Mouse (Mus musculus) forebrain, embryonic 15.5 days (tissue): ENCODE results near the gene Ptpn1. TPM values are rescaled to one million over a fixed set of nuclear protein-coding genes. Genes with fewer than 3 reads are reported as not detected.

Source experiments
- ATAC-seq: fragments of 200-750 bp; cut with Nextera tagmentation; replicated peaks from 2 replicates; pipeline ENCODE4 v1.8.0; 2017; ENCODE audit warnings: mild to moderate bottlenecking, moderate TSS enrichment, moderate library complexity
- H3K27ac ChIP-seq: fragments of 300-500 bp; sonication (generic); replicated peaks from 2 replicates; pipeline ENCODE4 v1.5.1; 2015; ENCODE audit warnings: mild to moderate bottlenecking, inconsistent platforms
- H3K27me3 ChIP-seq: fragments of 300-500 bp; sonication (generic); 2 replicates; pipeline ENCODE4 v1.6.1; 2015; ENCODE audit warnings: inconsistent platforms
- H3K36me3 ChIP-seq: fragments of 300-500 bp; sonication (generic); 2 replicates; pipeline ENCODE4 v1.6.1; 2015; ENCODE audit warnings: mild to moderate bottlenecking, inconsistent platforms
- H3K4me1 ChIP-seq: fragments of 300-500 bp; sonication (generic); 2 replicates; pipeline ENCODE4 v1.6.1; 2015; ENCODE audit warnings: inconsistent platforms
- H3K4me2 ChIP-seq: fragments of 300-500 bp; sonication (generic); replicated peaks from 2 replicates; pipeline ENCODE4 v1.6.1; 2015; ENCODE audit warnings: mild to moderate bottlenecking, inconsistent platforms
- H3K4me3 ChIP-seq: fragments of 300-500 bp; sonication (generic); 2 replicates; pipeline ENCODE4 v1.5.1; 2015; ENCODE audit warnings: mild to moderate bottlenecking, inconsistent platforms
- H3K9ac ChIP-seq: fragments of 300-500 bp; sonication (generic); replicated peaks from 2 replicates; pipeline ENCODE4 v1.6.1; 2015; ENCODE audit warnings: mild to moderate bottlenecking, inconsistent platforms
- H3K9me3 ChIP-seq: fragments of 300-500 bp; sonication (generic); 2 replicates; pipeline ENCODE4 v1.6.1; 2016; ENCODE audit warnings: inconsistent platforms
- WGBS: fragments of 180-500 bp; shearing (Covaris S2); methylation state at CpG from one replicate; pipeline ENCODE4 v1.1.7; 2015; ENCODE audit warnings: mixed read lengths; 5-methylcytosine and 5-hydroxymethylcytosine counted together
- polyA plus RNA-seq: library from polyadenylated mRNA; unstranded; fragments of >200 nt; fragmentation: Nextera tagmentation; extraction: Ambion mirVana; gene quantifications from 2 replicates; pipeline ENCODE4 v1.2.1, GENCODE M21; 2015

The Ptpn1 gene
- polyA plus RNA-seq, 1 experiment from 2014 or later = 105 TPM

DNA sequence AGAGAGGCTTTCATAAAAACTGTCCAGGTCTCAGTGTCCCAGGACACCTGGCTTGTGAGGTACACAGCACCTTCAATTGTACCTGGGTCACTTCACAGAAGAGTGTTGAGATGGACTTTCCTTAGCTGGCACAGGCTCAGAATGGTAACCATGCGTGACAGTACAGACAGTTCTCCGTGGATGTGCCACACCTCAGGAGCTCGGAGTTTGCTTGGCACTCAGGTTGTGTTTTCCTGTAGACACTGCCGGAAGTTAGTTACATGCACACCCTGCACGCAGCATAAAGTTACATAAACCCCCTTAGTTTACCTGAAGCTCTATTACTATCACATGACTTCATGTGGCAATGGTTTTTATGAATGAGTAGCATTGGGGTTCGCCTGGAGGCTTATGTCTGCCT is 18.8 kb downstream of the Ptpn1 start:
- H3K36me3 ChIP-seq = no peaks in the 10 kb centered on the region
- WGBS = 90% methylated on average over 6 of the region's 6 CpGs
- H3K9me3 ChIP-seq = no peaks in the 10 kb centered on the region
- no peaks in the 10 kb centered on the region for H3K27me3 ChIP-seq
- ATAC-seq = no peak
- no peak overlapping the region for H3K4me3 ChIP-seq
- no peak overlapping the region for H3K4me2 ChIP-seq
- no peak overlapping the region for H3K9ac ChIP-seq
- no peak overlapping the region for H3K27ac ChIP-seq
- H3K4me1 ChIP-seq = peaks cover 8% of the 10 kb centered on the region

DNA sequence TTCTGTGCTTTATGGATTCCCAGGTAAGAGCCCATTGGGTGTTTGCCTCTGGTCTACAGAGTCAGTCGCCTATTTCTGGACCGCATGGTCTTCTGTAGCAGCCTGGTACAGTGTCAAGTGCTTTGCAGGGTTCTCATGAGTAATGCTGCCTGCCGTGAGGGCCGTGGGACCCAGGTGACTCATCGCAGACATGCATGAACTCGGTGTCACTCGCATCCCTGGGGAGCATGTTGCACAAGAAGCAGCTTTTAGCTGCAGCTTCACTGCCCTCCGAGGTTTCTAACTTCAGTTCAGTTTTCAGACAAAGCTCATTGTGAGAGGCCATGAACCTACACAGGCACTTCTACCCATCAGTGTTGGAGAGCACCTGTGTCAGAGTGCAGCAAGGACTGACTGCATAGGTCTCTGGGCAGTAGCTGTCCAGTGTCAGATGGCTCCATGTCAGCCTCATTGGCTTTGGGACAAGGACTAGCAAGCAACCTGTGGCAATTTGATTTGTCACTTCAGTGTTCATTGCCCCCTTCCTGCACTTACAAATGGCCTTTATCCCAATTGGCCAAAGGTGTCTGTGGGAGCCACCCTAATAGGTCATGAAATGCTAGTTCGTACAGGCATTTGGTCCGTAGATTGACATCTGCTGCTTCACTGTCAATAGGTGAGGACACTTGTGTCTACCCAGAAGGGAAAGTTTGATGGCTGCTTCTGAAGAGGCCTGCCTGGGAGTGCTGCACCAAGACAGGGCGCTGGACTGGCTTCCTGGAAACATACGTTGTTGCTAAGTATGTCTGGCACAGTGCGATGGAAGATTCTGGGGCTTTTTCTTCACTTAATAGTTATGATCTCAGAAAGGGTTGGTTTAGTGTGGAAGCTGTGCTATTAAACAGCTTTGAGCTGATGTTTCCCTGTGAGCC is 19.7 kb downstream of the Ptpn1 start:
- Histone ChIP-seq H3K27me3 (no peaks in the 10 kb centered on the region), H3K9ac (no peak overlapping the region), H3K4me2 (no peak overlapping the region), H3K36me3 (no peaks in the 10 kb centered on the region), H3K4me1 (peaks cover 6% of the 10 kb centered on the region; the same call in 1 of the 2 replicates), H3K9me3 (no peaks in the 10 kb centered on the region), H3K4me3 (no peak overlapping the region), H3K27ac (no peak overlapping the region)
- WGBS = 91% methylated on average over 13 of the region's 13 CpGs
- ATAC-seq = no peak

DNA sequence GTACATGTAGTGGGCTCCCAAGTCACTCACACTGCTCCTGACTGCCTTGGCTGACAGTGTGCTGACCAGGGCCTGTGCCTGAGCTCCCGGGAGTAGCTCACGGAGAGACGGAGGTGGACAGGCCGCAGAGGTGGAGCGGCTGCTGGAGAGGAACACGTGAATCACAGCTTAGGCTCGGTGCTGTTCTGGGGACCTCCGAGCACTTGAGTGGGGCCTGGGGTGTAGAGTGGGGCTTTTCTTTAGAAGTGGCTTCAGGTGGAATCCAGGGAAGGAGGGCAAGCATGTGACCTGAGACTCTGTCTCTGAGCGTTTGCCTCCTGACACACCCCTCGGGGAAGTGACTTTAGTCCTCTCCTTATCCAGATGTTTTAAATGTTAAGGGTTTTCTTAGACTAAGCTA is 22.0 kb downstream of the Ptpn1 start:
- Histone ChIP-seq H3K9ac (no peak overlapping the region), H3K36me3 (no peaks in the 10 kb centered on the region), H3K4me2 (no peak overlapping the region), H3K9me3 (no peaks in the 10 kb centered on the region), H3K27ac (no peak overlapping the region), H3K4me1 (peaks cover 9% of the 10 kb centered on the region; the same call in 1 of the 2 replicates), H3K27me3 (no peaks in the 10 kb centered on the region), H3K4me3 (no peak overlapping the region)
- ATAC-seq = no peak
- 93% methylated on average over 10 of the region's 10 CpGs for WGBS

DNA sequence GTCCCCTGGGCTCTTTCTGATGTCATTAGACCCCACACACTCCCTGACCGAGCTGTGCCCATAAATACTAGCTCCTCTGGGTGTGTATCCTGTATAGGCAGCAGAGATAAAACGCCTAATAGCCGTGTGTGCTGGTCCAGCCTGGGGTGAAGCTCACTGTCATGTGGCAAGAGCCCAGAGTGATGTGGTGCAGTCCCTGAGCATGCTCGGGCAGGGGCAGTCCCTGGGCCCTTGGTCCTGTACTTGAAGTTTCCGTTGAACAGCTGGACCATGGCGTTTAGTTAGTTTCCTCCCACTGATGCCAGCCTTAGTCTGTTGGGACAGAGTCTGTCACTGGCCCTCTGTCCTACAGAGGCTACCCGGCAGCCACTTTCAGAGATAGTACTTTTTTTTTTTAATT is 23.1 kb downstream of the Ptpn1 start:
- Histone ChIP-seq H3K4me2 (no peak overlapping the region), H3K36me3 (no peaks in the 10 kb centered on the region), H3K4me1 (peaks cover 15% of the 10 kb centered on the region; the same call in 1 of the 2 replicates), H3K9me3 (no peaks in the 10 kb centered on the region), H3K27me3 (no peaks in the 10 kb centered on the region), H3K4me3 (no peak overlapping the region), H3K27ac (no peak overlapping the region), H3K9ac (no peak overlapping the region)
- no peak for ATAC-seq
- WGBS = 87% methylated on average over 7 of the region's 7 CpGs

DNA sequence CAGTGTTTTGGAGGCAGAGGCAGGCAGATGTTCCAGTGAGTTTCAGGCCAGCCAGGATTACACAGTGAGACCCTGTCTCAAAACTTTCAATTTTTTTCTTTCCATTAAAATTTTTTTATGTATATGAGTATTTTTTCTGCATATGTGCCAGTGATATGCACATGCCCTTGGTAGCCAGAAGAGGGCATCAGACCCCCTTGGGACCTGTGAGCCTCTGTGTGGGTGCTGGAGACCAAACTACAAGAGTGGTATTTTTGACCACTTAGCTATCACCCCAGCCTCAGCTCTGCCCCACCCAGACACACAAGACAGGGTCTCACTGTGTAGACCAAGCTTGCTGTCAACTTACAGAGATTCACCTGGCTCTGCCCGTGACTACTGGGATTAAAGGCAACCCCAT is 25.7 kb downstream of the Ptpn1 start:
- Histone ChIP-seq H3K4me2 (no peak overlapping the region), H3K9ac (no peak overlapping the region)
- 95% methylated on average over 1 of the region's 1 CpGs for WGBS

DNA sequence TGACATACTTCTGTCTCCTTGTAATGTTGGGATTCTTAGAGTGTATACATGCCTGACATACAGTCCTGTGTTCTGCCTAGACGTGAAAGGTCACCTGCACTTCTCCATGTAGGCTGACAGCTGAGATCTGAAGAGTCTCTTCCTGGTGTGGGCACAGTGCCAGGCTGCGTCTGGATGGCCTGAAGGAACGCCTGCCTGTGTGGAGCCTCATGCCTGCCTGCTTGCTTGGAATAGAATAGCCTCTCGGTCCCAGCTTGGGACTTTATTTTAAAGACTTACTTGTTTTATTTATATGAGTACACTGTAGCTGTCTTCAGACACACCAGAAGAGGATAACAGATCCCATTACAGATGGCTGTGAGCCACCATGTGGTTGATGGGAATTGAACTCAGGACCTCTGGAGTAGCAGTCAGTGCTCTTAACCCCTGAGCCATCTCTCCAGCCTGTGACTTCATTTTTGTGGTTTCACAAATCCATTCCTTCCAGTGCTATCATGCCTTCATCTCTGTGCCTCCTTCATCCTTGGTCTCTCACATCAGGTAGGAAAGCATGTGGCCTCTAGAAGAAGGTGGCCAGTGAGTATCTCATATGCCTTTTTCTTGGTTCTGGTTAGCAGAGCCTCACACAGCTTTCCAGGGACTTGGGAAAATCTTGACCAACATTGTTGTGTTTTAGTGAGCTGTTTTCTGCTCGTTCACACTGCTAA is 26.4 kb downstream of the Ptpn1 start:
- Histone ChIP-seq H3K4me3 (no peak overlapping the region), H3K36me3 (no peaks in the 10 kb centered on the region), H3K9me3 (no peaks in the 10 kb centered on the region), H3K27me3 (no peaks in the 10 kb centered on the region), H3K4me2 (no peak overlapping the region), H3K9ac (no peak overlapping the region), H3K27ac (no peak overlapping the region), H3K4me1 (peaks cover 23% of the 10 kb centered on the region; the same call in 1 of the 2 replicates)
- ATAC-seq = no peak
- WGBS = 44% methylated on average over 5 of the region's 5 CpGs

More for the DNA sequence above, 25.7 kb downstream of the Ptpn1 start:
- Histone ChIP-seq H3K4me3 (no peak overlapping the region), H3K27ac (no peak overlapping the region), H3K27me3 (no peaks in the 10 kb centered on the region), H3K4me1 (peaks cover 23% of the 10 kb centered on the region; the same call in 1 of the 2 replicates), H3K9me3 (no peaks in the 10 kb centered on the region), H3K36me3 (no peaks in the 10 kb centered on the region)
- ATAC-seq = no peak

DNA sequence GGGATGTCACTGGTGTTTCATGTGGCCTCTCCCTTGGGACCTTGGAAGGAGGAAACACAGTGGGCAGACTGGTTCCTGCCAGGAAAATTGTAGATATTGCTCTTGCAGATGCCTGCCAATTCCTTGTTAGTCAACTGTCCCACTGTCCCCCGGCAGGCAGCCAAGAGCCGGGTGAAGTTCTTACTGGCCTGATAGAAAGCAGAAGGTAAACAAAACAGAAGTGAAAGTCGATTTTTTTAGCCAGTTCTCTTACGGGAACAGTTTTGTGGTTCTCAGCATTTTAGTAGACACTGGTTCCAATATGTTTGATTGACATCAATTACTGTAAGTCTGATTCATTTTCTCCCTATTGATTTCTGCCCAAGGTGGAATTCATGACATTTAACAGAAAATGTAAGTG is 27.0 kb downstream of the Ptpn1 start:
- 65% methylated on average over 4 of the region's 4 CpGs for WGBS

DNA sequence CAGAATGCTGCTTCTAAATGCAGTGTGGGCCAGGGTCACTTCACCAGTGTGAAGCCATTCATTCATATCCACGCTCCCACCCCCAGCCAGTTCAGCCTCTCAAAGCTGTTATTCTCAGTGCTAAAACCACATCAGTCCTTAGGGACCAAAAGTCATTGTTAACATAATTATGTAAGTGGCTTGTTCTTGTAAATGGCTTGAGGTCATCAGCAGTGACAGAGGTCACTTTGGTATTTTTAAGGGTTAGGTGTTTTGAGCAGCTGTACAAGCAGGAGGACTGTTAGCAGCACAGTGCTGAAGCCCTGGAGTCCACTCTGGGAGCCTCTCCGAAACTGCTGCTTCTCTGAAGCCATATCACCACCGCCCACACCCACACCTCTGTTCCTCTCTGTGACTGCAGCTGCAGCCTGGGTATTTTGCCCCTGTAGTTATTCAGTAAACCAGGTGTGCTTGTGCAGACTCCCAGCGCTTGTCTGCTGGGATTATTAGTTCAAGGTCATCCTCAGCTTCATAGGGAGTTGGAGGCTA is 27.6 kb downstream of the Ptpn1 start:
- WGBS = 89% methylated on average over 4 of the region's 4 CpGs
- Histone ChIP-seq H3K9ac (no peak overlapping the region), H3K27ac (no peak overlapping the region), H3K9me3 (no peaks in the 10 kb centered on the region), H3K4me1 (peaks cover 23% of the 10 kb centered on the region; the same call in 1 of the 2 replicates), H3K36me3 (peaks cover 9% of the 10 kb centered on the region), H3K27me3 (no peaks in the 10 kb centered on the region), H3K4me3 (no peak overlapping the region), H3K4me2 (no peak overlapping the region)
- no peak for ATAC-seq

More for the DNA sequence above, 27.0 kb downstream of the Ptpn1 start:
- Histone ChIP-seq H3K27ac (no peak overlapping the region), H3K4me3 (no peak overlapping the region), H3K36me3 (peaks cover 3% of the 10 kb centered on the region; the same call in 1 of the 2 replicates), H3K4me2 (no peak overlapping the region), H3K27me3 (no peaks in the 10 kb centered on the region), H3K9ac (no peak overlapping the region), H3K9me3 (no peaks in the 10 kb centered on the region), H3K4me1 (peaks cover 23% of the 10 kb centered on the region; the same call in 1 of the 2 replicates)
- no peak for ATAC-seq

DNA sequence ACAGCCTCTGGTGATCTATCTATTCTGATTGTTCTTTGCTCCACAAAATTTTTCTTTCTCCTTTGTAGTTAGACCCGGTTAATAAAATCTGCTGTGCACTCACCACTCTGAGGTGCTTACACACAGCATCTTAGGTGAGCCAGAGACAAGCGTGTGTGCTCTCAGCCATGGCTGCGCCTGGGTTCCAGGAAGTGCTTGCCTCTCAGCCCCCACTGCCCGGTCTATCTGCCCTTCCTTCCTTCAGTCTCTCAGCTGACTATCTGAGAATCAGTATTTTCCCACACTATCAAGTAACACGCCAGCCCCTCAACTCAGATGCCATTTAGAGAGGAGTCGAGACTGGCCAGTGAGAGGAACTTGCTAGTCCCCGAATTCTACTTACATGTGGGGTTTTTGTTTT is 28.1 kb downstream of the Ptpn1 start:
- Histone ChIP-seq H3K4me3 (no peak overlapping the region), H3K27ac (no peak overlapping the region), H3K4me2 (no peak overlapping the region), H3K9me3 (no peaks in the 10 kb centered on the region), H3K36me3 (peaks cover 13% of the 10 kb centered on the region), H3K4me1 (peaks cover 23% of the 10 kb centered on the region; the same call in 1 of the 2 replicates), H3K9ac (no peak overlapping the region), H3K27me3 (no peaks in the 10 kb centered on the region)
- 86% methylated on average over 7 of the region's 7 CpGs for WGBS
- no peak for ATAC-seq

DNA sequence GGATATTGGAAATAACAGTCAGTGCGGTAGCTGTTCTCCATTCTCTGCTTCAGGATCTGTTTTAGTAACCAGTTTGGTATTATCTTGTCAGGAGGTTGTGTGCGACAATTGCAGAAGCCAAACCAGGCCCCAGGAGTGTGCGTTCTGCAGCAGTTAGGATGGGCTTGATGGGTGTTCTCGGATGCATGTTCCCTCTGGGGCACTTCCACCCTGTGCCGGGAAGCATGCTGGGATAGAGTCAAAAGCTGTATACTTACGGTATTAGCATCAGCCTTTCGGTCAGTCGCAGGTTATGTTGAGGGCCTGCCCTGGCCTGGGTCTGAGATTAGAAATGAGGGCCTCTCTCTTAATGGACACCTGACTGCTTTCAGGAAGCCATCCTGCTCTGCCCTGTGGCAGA is 28.7 kb downstream of the Ptpn1 start:
- H3K4me1 ChIP-seq = peaks cover 23% of the 10 kb centered on the region; the same call in 1 of the 2 replicates
- no peak overlapping the region for H3K9ac ChIP-seq
- H3K4me3 ChIP-seq = no peak overlapping the region
- no peak overlapping the region for H3K4me2 ChIP-seq
- WGBS = 89% methylated on average over 8 of the region's 8 CpGs
- H3K27ac ChIP-seq = no peak overlapping the region
- ATAC-seq = no peak
- no peaks in the 10 kb centered on the region for H3K27me3 ChIP-seq
- H3K9me3 ChIP-seq = no peaks in the 10 kb centered on the region
- peaks cover 19% of the 10 kb centered on the region for H3K36me3 ChIP-seq

DNA sequence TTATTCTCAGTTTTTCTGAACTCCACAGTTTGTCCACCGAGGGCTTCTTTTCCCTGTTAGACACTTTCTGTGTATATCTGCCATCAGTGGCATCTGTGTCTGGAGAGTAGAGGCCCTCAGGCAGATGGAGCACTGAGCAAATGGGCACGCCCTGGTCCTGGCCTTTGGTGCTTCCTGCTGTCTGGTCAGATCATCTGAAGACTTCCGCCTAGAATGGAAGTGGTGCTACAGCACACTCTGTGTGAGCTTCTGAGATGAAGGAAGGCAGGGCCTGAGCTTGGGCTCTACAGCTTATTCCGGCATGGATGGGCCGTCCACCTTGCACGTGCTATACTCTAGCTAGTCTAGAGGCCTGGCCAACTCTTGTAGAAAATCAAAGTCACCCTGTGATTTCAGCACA is 30.5 kb downstream of the Ptpn1 start:
- no peak for ATAC-seq
- WGBS = 94% methylated on average over 6 of the region's 6 CpGs
- Histone ChIP-seq H3K9ac (no peak overlapping the region), H3K4me3 (no peak overlapping the region), H3K9me3 (no peaks in the 10 kb centered on the region), H3K4me1 (peaks cover 23% of the 10 kb centered on the region; the same call in 1 of the 2 replicates), H3K4me2 (no peak overlapping the region), H3K27me3 (no peaks in the 10 kb centered on the region), H3K27ac (no peak overlapping the region), H3K36me3 (peaks cover 35% of the 10 kb centered on the region)

DNA sequence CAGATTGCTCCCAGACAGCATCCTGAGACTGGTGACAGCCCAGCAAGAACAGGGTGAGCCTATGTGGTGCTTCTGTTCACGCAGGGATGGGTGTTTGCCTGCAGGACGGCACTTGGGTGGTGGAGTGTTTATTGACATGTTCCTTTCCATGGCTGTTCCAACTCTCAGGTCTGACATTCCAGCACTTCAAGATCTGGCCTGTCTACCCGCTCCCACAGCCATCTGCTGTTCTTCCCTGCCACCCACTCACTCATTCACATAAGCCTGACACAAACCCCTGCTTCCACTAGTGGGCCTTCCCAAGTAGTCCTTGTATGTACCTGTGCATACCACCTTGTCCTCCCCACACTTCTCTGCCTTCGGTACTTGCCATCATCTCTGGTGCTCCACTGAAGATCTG is 31.3 kb downstream of the Ptpn1 start:
- no peak for ATAC-seq
- peaks cover 42% of the 10 kb centered on the region for H3K36me3 ChIP-seq
- H3K27me3 ChIP-seq = no peaks in the 10 kb centered on the region
- H3K27ac ChIP-seq = no peak overlapping the region
- 89% methylated on average over 4 of the region's 4 CpGs for WGBS
- no peak overlapping the region for H3K4me3 ChIP-seq
- H3K9ac ChIP-seq = no peak overlapping the region
- H3K4me2 ChIP-seq = no peak overlapping the region
- H3K9me3 ChIP-seq = no peaks in the 10 kb centered on the region
- peaks cover 20% of the 10 kb centered on the region; the same call in 1 of the 2 replicates for H3K4me1 ChIP-seq
